Mouse (Mus musculus) forebrain, embryonic 12.5 days (tissue): ENCODE measurements at regions not wholly inside any gene's neighbourhood (a gene's known extent, or its start where the extent isn't known, plus 50 kb on each side); places are given as distances from the start of the nearest gene placed in this dataset.

ENCODE experiments used
- ATAC-seq: fragments of 200-750 bp; cut with Nextera tagmentation; 2 replicates; pipeline ENCODE4 v1.8.0; 2017; ENCODE audit warnings: moderate TSS enrichment; ENCODE audit not compliant: low FRiP score
- H3K27ac ChIP-seq: fragments of 300-500 bp; sonication (generic); 2 replicates; pipeline ENCODE4 v1.5.1; 2016; ENCODE audit warnings: mild to moderate bottlenecking
- H3K27me3 ChIP-seq: fragments of 300-500 bp; sonication (generic); 2 replicates; pipeline ENCODE4 v1.6.1; 2016; ENCODE audit warnings: mild to moderate bottlenecking
- H3K36me3 ChIP-seq: fragments of 300-500 bp; sonication (generic); replicated peaks from 2 replicates; pipeline ENCODE4 v1.6.1; 2016; ENCODE audit warnings: mild to moderate bottlenecking
- H3K4me1 ChIP-seq: fragments of 300-500 bp; sonication (generic); 2 replicates; pipeline ENCODE4 v1.6.1; 2016
- H3K4me2 ChIP-seq: fragments of 300-500 bp; sonication (generic); 2 replicates; pipeline ENCODE4 v1.6.1; 2016; ENCODE audit warnings: mild to moderate bottlenecking, moderate library complexity
- H3K4me3 ChIP-seq: fragments of 300-500 bp; sonication (generic); replicated peaks from 2 replicates; pipeline ENCODE4 v1.5.1; 2016; ENCODE audit warnings: mild to moderate bottlenecking
- H3K9ac ChIP-seq: fragments of 300-500 bp; sonication (generic); 2 replicates; pipeline ENCODE4 v1.6.1; 2016; ENCODE audit warnings: mild to moderate bottlenecking
- H3K9me3 ChIP-seq: fragments of 300-500 bp; sonication (generic); 2 replicates; pipeline ENCODE4 v1.6.1; 2016
- WGBS: fragments of 180-500 bp; shearing (Covaris S2); methylation state at CpG from one replicate; pipeline ENCODE4 v1.1.7; 2016; 5-methylcytosine and 5-hydroxymethylcytosine counted together

DNA sequence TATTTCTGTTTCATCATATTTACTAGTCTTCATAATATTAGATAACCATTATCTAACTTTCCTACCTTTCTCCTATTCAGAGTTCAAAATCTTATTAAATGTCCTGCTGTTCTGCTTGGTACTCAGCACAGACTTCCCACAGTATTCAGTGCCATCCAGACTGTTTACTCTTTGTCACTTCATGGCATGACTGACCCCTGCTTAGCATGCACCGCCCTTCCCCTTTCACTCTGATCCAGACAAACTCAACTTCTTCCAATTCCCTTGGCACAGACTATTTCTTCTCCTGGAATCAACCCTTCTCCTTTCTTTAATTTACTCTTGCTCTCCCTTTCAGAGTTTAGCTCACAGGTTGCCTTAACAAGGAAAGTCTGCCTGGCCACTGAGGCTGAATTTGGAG lies 458.8 kb downstream of the Ppargc1a start:
- H3K9ac ChIP-seq: no peak overlapping the region
- no peaks in the 10 kb centered on the region for H3K36me3 ChIP-seq
- no peak overlapping the region for H3K27ac ChIP-seq
- ATAC-seq: no peak
- H3K4me3 ChIP-seq: no peak overlapping the region
- H3K4me1 ChIP-seq: no peaks in the 10 kb centered on the region
- H3K27me3 ChIP-seq: no peaks in the 10 kb centered on the region
- 87% methylated on average over 1 of the region's 1 CpGs for WGBS
- no peak overlapping the region for H3K4me2 ChIP-seq
- H3K9me3 ChIP-seq: no peaks in the 10 kb centered on the region

DNA sequence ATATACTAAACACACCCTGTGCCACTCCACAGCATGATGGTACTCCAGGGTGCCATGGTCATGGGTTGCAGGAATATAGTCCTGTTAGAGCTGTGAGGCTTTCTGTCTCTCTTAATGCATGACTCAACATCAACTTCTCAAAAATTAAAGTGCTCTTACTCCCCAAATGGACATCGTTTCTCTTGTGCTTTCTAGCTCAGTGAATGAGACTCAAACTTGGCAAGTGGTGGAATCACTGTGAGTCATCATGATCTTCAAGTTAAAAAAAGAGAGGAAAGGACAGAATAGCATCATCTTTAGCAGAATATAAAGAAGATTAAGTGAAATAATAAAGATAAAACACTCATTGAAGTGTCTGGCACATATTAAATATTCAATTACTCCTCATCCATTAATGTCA lies 459.3 kb downstream of the Ppargc1a start:
- Histone ChIP-seq H3K4me1 (no peaks in the 10 kb centered on the region), H3K4me2 (no peak overlapping the region), H3K36me3 (no peaks in the 10 kb centered on the region), H3K9me3 (no peaks in the 10 kb centered on the region), H3K4me3 (no peak overlapping the region), H3K9ac (no peak overlapping the region), H3K27ac (no peak overlapping the region), H3K27me3 (no peaks in the 10 kb centered on the region)
- 87% methylated on average over 1 of the region's 1 CpGs for WGBS
- no peak for ATAC-seq

DNA sequence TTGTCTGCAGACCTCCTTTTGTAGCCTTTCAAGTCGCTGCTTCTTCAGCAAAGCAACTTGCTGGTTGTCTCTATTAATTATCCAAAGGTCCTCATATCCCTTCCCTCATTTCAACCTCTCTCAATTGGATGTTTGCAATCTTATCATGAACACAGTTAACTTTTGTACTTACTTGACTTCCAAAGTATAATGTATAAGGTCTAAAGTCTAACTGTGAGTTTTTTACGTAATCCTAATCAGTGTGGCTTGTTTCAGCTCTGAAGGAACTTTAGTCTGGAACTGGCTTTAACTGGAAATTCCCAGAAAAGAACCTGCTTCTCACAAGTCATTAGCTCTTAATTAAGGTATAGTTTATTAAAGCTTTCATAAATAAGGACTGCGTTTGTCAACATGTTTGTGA lies 467.6 kb downstream of the Ppargc1a start:
- H3K27me3 ChIP-seq: no peaks in the 10 kb centered on the region
- no peaks in the 10 kb centered on the region for H3K4me1 ChIP-seq

DNA sequence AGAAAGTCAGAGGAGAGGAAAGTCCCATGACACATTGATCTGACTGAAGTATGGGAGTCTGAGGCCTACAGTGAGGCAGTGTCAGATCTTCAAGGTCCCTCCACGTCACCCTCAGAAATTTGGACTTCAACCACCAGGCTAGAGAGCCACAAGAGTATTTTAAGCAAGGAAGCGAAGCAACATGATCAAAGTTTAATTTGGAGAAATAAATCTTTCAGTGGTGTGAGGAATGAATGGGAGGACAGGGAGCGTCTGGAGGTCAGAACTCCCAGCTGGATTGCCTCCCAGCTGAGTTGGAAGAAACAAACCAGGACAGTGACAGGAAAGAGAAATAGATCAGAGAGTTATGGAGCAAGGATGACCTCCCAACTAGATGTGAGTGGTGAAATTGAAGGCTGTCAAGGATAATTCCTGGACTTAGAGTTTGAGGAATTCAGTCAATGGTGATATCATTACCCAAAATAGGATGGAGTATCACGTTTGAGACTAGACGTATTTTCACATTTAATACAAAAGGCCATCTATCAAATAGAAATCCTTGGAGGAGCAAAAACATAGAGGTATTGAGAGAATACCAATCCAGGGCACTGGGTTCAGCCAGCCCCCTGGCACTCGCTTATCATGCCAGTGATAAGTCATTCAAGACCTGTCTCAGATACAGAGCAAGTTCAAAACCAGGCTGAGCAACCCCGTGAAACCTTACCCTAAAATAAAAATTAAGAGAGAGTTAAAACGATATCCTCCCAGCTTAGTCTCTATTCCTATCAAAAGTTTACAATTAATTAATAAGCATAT lies 494.7 kb downstream of the Ppargc1a start:
- no peak for ATAC-seq
- Histone ChIP-seq H3K4me1 (no peaks in the 10 kb centered on the region), H3K27ac (no peak overlapping the region), H3K9me3 (no peaks in the 10 kb centered on the region), H3K4me2 (no peak overlapping the region), H3K27me3 (no peaks in the 10 kb centered on the region), H3K4me3 (no peak overlapping the region), H3K36me3 (no peaks in the 10 kb centered on the region), H3K9ac (no peak overlapping the region)
- WGBS: 91% methylated on average over 8 of the region's 8 CpGs

More for the DNA sequence above, 467.6 kb downstream of the Ppargc1a start:
- Histone ChIP-seq H3K9ac (no peak overlapping the region), H3K27ac (no peak overlapping the region), H3K4me2 (no peak overlapping the region), H3K36me3 (no peaks in the 10 kb centered on the region), H3K4me3 (no peak overlapping the region), H3K9me3 (no peaks in the 10 kb centered on the region)
- 85% methylated on average over 3 of the region's 3 CpGs for WGBS
- no peak for ATAC-seq

DNA sequence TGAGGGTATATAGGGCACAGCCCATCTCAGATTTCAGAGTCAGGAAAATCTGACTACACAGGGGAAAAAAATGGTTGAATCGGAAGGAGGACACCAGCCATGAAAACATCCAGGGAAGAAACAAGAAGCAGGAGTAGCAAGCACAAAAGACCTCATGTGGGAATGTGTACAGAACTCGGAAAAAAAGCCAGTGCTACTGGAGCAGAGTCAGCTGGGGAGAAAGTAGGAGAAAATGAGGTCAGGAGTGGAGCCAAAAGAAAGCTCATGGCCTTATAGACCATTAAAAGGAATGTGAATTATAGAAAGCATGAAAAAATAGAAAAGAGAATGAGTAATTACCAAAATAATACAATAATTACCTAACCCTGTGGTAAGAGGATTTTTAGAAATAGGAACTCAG lies 495.4 kb downstream of the Ppargc1a start:
- no peak overlapping the region for H3K4me3 ChIP-seq
- H3K9me3 ChIP-seq: no peaks in the 10 kb centered on the region
- H3K27ac ChIP-seq: no peak overlapping the region
- H3K36me3 ChIP-seq: no peaks in the 10 kb centered on the region
- no peaks in the 10 kb centered on the region for H3K27me3 ChIP-seq
- ATAC-seq: no peak
- 78% methylated on average over 2 of the region's 2 CpGs for WGBS
- H3K9ac ChIP-seq: no peak overlapping the region
- H3K4me1 ChIP-seq: no peaks in the 10 kb centered on the region
- H3K4me2 ChIP-seq: no peak overlapping the region

GRCm38 (mm10) chr5:51069668-51070067 lies 497.9 kb downstream of the Ppargc1a start:
- Histone ChIP-seq H3K27ac (no peak overlapping the region), H3K9me3 (no peaks in the 10 kb centered on the region), H3K36me3 (no peaks in the 10 kb centered on the region), H3K4me1 (no peaks in the 10 kb centered on the region), H3K9ac (no peak overlapping the region), H3K27me3 (no peaks in the 10 kb centered on the region), H3K4me3 (no peak overlapping the region), H3K4me2 (no peak overlapping the region)
- no peak for ATAC-seq
- WGBS: 45% methylated on average over 1 of the region's 1 CpGs

DNA sequence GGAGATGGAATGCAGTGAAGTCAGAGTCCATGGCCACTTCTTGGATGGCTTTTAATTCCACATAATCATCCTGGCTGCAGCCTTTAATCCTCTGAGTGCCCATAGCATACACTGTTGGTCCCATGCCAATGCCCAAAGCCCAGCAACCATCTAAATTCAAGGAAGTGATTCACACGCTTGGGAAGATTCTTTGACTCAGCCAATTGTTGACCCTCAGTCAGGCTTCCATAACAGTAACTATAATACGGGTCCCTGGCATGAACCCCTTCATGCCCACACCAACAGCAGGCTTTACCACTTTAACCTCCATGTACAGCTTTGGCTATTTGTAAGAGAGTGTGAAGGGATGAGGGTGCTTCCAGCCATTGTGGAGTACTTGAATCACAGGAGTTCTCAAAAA lies 521.7 kb downstream of the Ppargc1a start:
- ATAC-seq: no peak
- no peak overlapping the region for H3K4me2 ChIP-seq
- no peak overlapping the region for H3K27ac ChIP-seq
- no peaks in the 10 kb centered on the region for H3K27me3 ChIP-seq
- H3K4me1 ChIP-seq: no peaks in the 10 kb centered on the region
- no peaks in the 10 kb centered on the region for H3K9me3 ChIP-seq
- no peak overlapping the region for H3K9ac ChIP-seq
- no peaks in the 10 kb centered on the region for H3K36me3 ChIP-seq
- 62% methylated on average over 2 of the region's 2 CpGs for WGBS
- H3K4me3 ChIP-seq: no peak overlapping the region

- no peak for ATAC-seq
- 90% methylated on average over 6 of the region's 6 CpGs for WGBS
- Histone ChIP-seq H3K4me1 (no peaks in the 10 kb centered on the region), H3K4me3 (no peak overlapping the region), H3K27ac (no peak overlapping the region), H3K27me3 (no peaks in the 10 kb centered on the region), H3K36me3 (no peaks in the 10 kb centered on the region), H3K9me3 (no peaks in the 10 kb centered on the region), H3K9ac (no peak overlapping the region), H3K4me2 (no peak overlapping the region)
These were observed 525.8 kb downstream of the Ppargc1a start for GRCm38 (mm10) chr5:51041541-51042217.

- no peaks in the 10 kb centered on the region for H3K4me1 ChIP-seq
- H3K9ac ChIP-seq: no peak overlapping the region
- H3K9me3 ChIP-seq: no peaks in the 10 kb centered on the region
- ATAC-seq: no peak
- H3K4me3 ChIP-seq: no peak overlapping the region
- 85% methylated on average over 6 of the region's 6 CpGs for WGBS
- no peaks in the 10 kb centered on the region for H3K27me3 ChIP-seq
- H3K27ac ChIP-seq: no peak overlapping the region
- no peak overlapping the region for H3K4me2 ChIP-seq
- H3K36me3 ChIP-seq: no peaks in the 10 kb centered on the region
These were observed 526.6 kb downstream of the Ppargc1a start for GRCm38 (mm10) chr5:51040926-51041325.

- ATAC-seq: no peak
- no peaks in the 10 kb centered on the region for H3K9me3 ChIP-seq
- H3K27ac ChIP-seq: no peak overlapping the region
- no peak overlapping the region for H3K9ac ChIP-seq
- 80% methylated on average over 6 of the region's 6 CpGs for WGBS
- H3K4me1 ChIP-seq: no peaks in the 10 kb centered on the region
- no peak overlapping the region for H3K4me3 ChIP-seq
- H3K36me3 ChIP-seq: no peaks in the 10 kb centered on the region
- H3K27me3 ChIP-seq: no peaks in the 10 kb centered on the region
- H3K4me2 ChIP-seq: no peak overlapping the region
These were observed 527.1 kb downstream of the Ppargc1a start for GRCm38 (mm10) chr5:51040463-51040862.

- Histone ChIP-seq H3K36me3 (no peaks in the 10 kb centered on the region), H3K27ac (no peak overlapping the region), H3K4me3 (no peak overlapping the region), H3K9ac (no peak overlapping the region), H3K9me3 (no peaks in the 10 kb centered on the region), H3K4me1 (no peaks in the 10 kb centered on the region), H3K27me3 (no peaks in the 10 kb centered on the region), H3K4me2 (no peak overlapping the region)
- 82% methylated on average over 5 of the region's 5 CpGs for WGBS
- ATAC-seq: no peak
These were observed 527.8 kb downstream of the Ppargc1a start for GRCm38 (mm10) chr5:51039713-51040178.

GRCm38 (mm10) chr5:51036450-51036990 lies 531.0 kb downstream of the Ppargc1a start:
- Histone ChIP-seq H3K36me3 (no peaks in the 10 kb centered on the region), H3K4me2 (no peak overlapping the region)
- WGBS: 72% methylated on average over 2 of the region's 2 CpGs

More at GRCm38 (mm10) chr5:51036450-51036990, 531.0 kb downstream of the Ppargc1a start:
- H3K4me3 ChIP-seq: no peak overlapping the region
- no peak overlapping the region for H3K27ac ChIP-seq
- no peaks in the 10 kb centered on the region for H3K27me3 ChIP-seq
- no peaks in the 10 kb centered on the region for H3K4me1 ChIP-seq
- ATAC-seq: no peak
- H3K9ac ChIP-seq: no peak overlapping the region
- no peaks in the 10 kb centered on the region for H3K9me3 ChIP-seq
